Mouse (Mus musculus) limb, embryonic 11.5 days (tissue): ENCODE measurements around the gene Enc1. TPM values are rescaled to one million over a fixed set of nuclear protein-coding genes. Genes with fewer than 3 reads are reported as not detected.

Experiments
- ATAC-seq: fragments of 200-750 bp; cut with Nextera tagmentation; 2 replicates; pipeline ENCODE4 v1.8.0; 2017; ENCODE audit warnings: low read depth; ENCODE audit not compliant: insufficient number of reproducible peaks, low FRiP score, low TSS enrichment
- DNase-seq: peaks from one replicate; pipeline ENCODE4 v3.0.0-alpha.2; 2015; ENCODE audit warnings: low spot score
- H3K27ac ChIP-seq: fragments of 300-500 bp; sonication (generic); replicated peaks from 2 replicates; pipeline ENCODE4 v1.5.1; 2014; ENCODE audit warnings: low read depth, mild to moderate bottlenecking, low read length
- H3K27me3 ChIP-seq: fragments of 300-500 bp; sonication (generic); 2 replicates; pipeline ENCODE4 v1.6.1; 2014; ENCODE audit warnings: mild to moderate bottlenecking, low read length, mixed read lengths; ENCODE audit not compliant: control insufficient read depth, insufficient read depth
- H3K36me3 ChIP-seq: fragments of 300-500 bp; sonication (generic); 2 replicates; pipeline ENCODE4 v1.6.1; 2014; ENCODE audit warnings: mild to moderate bottlenecking, low read length, moderate library complexity, mixed read lengths; ENCODE audit not compliant: control insufficient read depth, insufficient read depth
- H3K4me1 ChIP-seq: fragments of 300-500 bp; sonication (generic); 2 replicates; pipeline ENCODE4 v1.6.1; 2014; ENCODE audit warnings: low read length, mixed read lengths; ENCODE audit not compliant: control insufficient read depth, insufficient read depth
- H3K4me2 ChIP-seq: fragments of 300-500 bp; sonication (generic); 2 replicates; pipeline ENCODE4 v1.6.1; 2014; ENCODE audit warnings: low read depth, mild to moderate bottlenecking, moderate library complexity; ENCODE audit not compliant: severe bottlenecking
- H3K4me3 ChIP-seq: fragments of 300-500 bp; sonication (generic); 2 replicates; pipeline ENCODE4 v1.5.1; 2014; ENCODE audit warnings: low read depth, low read length
- H3K9ac ChIP-seq: fragments of 300-500 bp; sonication (generic); 2 replicates; pipeline ENCODE4 v1.6.1; 2014; ENCODE audit warnings: mild to moderate bottlenecking, low read length
- H3K9me3 ChIP-seq: fragments of 300-500 bp; sonication (generic); 2 replicates; pipeline ENCODE4 v1.6.1; 2016; ENCODE audit warnings: low read length; ENCODE audit not compliant: control insufficient read depth
- WGBS: fragments of 180-500 bp; shearing (Covaris S2); extraction: QIAGEN DNeasy Blood & Tissue Kit; methylation state at CpG from one replicate; pipeline ENCODE4 v1.1.7; 2014; 5-methylcytosine and 5-hydroxymethylcytosine counted together
- polyA plus RNA-seq: library from polyadenylated mRNA; unstranded; fragments of >200 nt; fragmentation: Nextera tagmentation; extraction: Ambion mirVana; gene quantifications from 2 replicates; pipeline ENCODE4 v1.2.1, GENCODE M21; 2014

Gene Enc1
- polyA plus RNA-seq, 1 experiment from 2014 or later: 7.3 TPM

- peaks cover 12% of the 10 kb centered on the region for H3K4me1 ChIP-seq
- 43% methylated on average over 8 of the region's 8 CpGs for WGBS
- H3K4me3 ChIP-seq: no peak overlapping the region
- H3K27ac ChIP-seq: no peak overlapping the region
- H3K9ac ChIP-seq: no peak overlapping the region
- H3K4me2 ChIP-seq: no peak overlapping the region
- no peaks in the 10 kb centered on the region for H3K9me3 ChIP-seq
- ATAC-seq (no peak), DNase-seq (peak; percentile 61)
- no peaks in the 10 kb centered on the region for H3K27me3 ChIP-seq
- H3K36me3 ChIP-seq: no peaks in the 10 kb centered on the region
Measured at GRCm38 (mm10) chr13:97292026-97292425, 51.1 kb downstream of the Enc1 start.

GRCm38 (mm10) chr13:97292451-97293245 lies 51.7 kb downstream of the Enc1 start:
- no peak overlapping the region for H3K4me3 ChIP-seq
- no peak overlapping the region for H3K27ac ChIP-seq

GRCm38 (mm10) chr13:97295101-97295852 lies 54.4 kb downstream of the Enc1 start:
- no peak for DNase-seq
- Histone ChIP-seq H3K4me1 (peaks cover 12% of the 10 kb centered on the region), H3K9me3 (no peaks in the 10 kb centered on the region), H3K27me3 (no peaks in the 10 kb centered on the region), H3K27ac (no peak overlapping the region), H3K4me3 (no peak overlapping the region), H3K9ac (no peak overlapping the region), H3K36me3 (no peaks in the 10 kb centered on the region), H3K4me2 (no peak overlapping the region)
- 79% methylated on average over 9 of the region's 9 CpGs for WGBS
- ATAC-seq: no peak

More at GRCm38 (mm10) chr13:97292451-97293245, 51.7 kb downstream of the Enc1 start:
- H3K9ac ChIP-seq: no peak overlapping the region
- DNase-seq (peak; percentile 44), ATAC-seq (no peak)
- H3K9me3 ChIP-seq: no peaks in the 10 kb centered on the region
- H3K36me3 ChIP-seq: no peaks in the 10 kb centered on the region
- no peaks in the 10 kb centered on the region for H3K27me3 ChIP-seq
- H3K4me2 ChIP-seq: peak overlapping the region; percentile 31
- H3K4me1 ChIP-seq: peaks cover 12% of the 10 kb centered on the region
- 7% methylated on average over 12 of the region's 12 CpGs for WGBS

- Histone ChIP-seq H3K9ac (no peak overlapping the region), H3K9me3 (no peaks in the 10 kb centered on the region), H3K4me2 (no peak overlapping the region), H3K4me3 (no peak overlapping the region), H3K36me3 (no peaks in the 10 kb centered on the region), H3K4me1 (peaks cover 12% of the 10 kb centered on the region), H3K27me3 (no peaks in the 10 kb centered on the region), H3K27ac (no peak overlapping the region)
- WGBS: 75% methylated on average over 11 of the region's 11 CpGs
- DNase-seq (no peak), ATAC-seq (no peak)
Measured at GRCm38 (mm10) chr13:97295853-97296219, 54.9 kb downstream of the Enc1 start.

- Histone ChIP-seq H3K4me1 (peaks cover 8% of the 10 kb centered on the region), H3K4me2 (no peak overlapping the region), H3K4me3 (no peak overlapping the region), H3K27me3 (no peaks in the 10 kb centered on the region), H3K9me3 (no peaks in the 10 kb centered on the region), H3K9ac (no peak overlapping the region), H3K27ac (no peak overlapping the region), H3K36me3 (no peaks in the 10 kb centered on the region)
- ATAC-seq: no peak
- DNase-seq: no peak
- 87% methylated on average over 8 of the region's 8 CpGs for WGBS
Measured at GRCm38 (mm10) chr13:97296281-97296680, 55.4 kb downstream of the Enc1 start.

- ATAC-seq (no peak), DNase-seq (no peak)
- Histone ChIP-seq H3K27me3 (no peaks in the 10 kb centered on the region), H3K9ac (no peak overlapping the region), H3K4me3 (no peak overlapping the region), H3K27ac (no peak overlapping the region), H3K9me3 (no peaks in the 10 kb centered on the region), H3K36me3 (no peaks in the 10 kb centered on the region), H3K4me1 (peaks cover 5% of the 10 kb centered on the region; the same call in 1 of the 2 replicates), H3K4me2 (no peak overlapping the region)
- 94% methylated on average over 5 of the region's 5 CpGs for WGBS
Measured at GRCm38 (mm10) chr13:97296757-97297156, 55.9 kb downstream of the Enc1 start.

GRCm38 (mm10) chr13:97297418-97298050 lies 56.6 kb downstream of the Enc1 start:
- Histone ChIP-seq H3K9me3 (no peaks in the 10 kb centered on the region), H3K9ac (no peak overlapping the region), H3K4me2 (no peak overlapping the region), H3K36me3 (no peaks in the 10 kb centered on the region), H3K4me1 (0 out of 2 replicates have a peak, but pooled peaks cover 3% of the 10 kb centered on the region), H3K27ac (no peak overlapping the region), H3K27me3 (no peaks in the 10 kb centered on the region), H3K4me3 (no peak overlapping the region)
- ATAC-seq (no peak), DNase-seq (no peak)
- WGBS: 84% methylated on average over 14 of the region's 14 CpGs

GRCm38 (mm10) chr13:97298896-97299295 lies 58.0 kb downstream of the Enc1 start:
- H3K9ac ChIP-seq: no peak overlapping the region
- no peaks in the 10 kb centered on the region for H3K4me1 ChIP-seq
- DNase-seq (no peak), ATAC-seq (no peak)
- no peaks in the 10 kb centered on the region for H3K27me3 ChIP-seq
- H3K27ac ChIP-seq: no peak overlapping the region
- H3K4me3 ChIP-seq: no peak overlapping the region
- H3K36me3 ChIP-seq: no peaks in the 10 kb centered on the region
- WGBS: 87% methylated on average over 4 of the region's 4 CpGs
- no peaks in the 10 kb centered on the region for H3K9me3 ChIP-seq
- H3K4me2 ChIP-seq: no peak overlapping the region
